Mouse (Mus musculus) neural tube, embryonic 10.5 days (tissue): Measurements from ENCODE around the gene Gas8.
"Not testable (repeated sequence)": the region's sequence is repeated elsewhere in the genome, so short reads cannot be mapped to it uniquely, and the experiment has no call there.

Experiments
- DNase-seq: peaks from one replicate; pipeline ENCODE4 v3.0.0-alpha.2; 2017; ENCODE audit warnings: low spot score; ENCODE audit errors: extremely low spot score

The Gas8 gene

DNA sequence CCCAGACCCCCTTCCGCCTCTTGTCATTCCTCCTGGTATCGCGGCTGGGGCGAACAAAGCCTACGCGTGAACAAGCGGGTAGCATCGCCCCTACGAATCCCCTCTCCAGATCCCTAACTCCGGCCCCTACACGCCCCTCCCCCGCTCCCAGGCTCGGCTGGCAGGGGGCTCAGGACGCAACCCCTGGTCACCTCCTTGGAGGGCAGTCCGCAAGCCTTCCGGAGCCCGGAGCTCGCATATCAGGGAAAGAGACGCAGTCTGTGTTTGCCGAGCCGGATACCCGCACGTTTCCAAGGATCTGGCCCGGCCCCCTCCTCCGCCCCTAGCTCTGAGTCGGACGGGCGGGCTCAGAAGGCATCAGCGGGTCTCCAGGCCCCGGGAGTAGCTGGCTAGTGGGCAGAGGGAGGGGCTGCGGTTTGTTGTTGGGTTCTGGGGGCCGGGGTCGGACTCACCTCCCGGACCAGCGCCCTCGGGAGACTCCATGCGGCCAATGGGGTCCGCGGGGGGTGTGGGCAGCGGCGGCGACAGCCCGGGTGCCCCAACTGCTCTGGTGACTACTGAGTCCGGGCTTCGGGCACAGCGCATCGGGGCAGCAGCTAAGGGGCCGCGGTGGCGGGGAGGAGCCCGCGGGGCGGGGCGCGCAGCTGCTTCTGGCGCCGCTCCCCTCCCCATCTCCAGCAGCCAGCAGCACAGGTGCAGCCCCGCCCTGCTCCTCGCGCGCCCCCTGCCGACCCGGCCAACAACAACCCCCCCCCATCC is 3.7 kb upstream of the Gas8 start, which contains the start of gene Dbndd1:
Gene Dbndd1, minus strand, starts transcription at position 683 of the 759 bp plus-strand sequence.
- peak; percentile 85 for DNase-seq

DNA sequence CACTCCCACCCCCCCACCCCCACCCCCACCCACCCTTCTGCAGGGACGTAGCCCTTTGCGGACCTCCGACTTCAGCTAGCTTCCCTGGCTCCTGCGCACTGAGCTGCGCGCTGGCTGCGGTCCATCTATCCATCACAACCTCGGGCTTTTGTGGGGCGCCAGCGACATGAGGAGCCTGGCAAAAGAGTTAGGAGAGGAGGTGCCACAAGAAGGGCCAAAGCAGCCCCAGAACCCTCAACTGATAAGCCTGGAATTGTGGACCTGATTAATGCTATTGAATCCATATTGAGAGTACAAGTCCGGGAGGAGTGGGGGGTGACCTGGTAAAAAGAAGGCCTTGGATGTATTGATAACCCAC is 3.1 kb upstream of the Gas8 start:
- DNase-seq, result no peak

DNA sequence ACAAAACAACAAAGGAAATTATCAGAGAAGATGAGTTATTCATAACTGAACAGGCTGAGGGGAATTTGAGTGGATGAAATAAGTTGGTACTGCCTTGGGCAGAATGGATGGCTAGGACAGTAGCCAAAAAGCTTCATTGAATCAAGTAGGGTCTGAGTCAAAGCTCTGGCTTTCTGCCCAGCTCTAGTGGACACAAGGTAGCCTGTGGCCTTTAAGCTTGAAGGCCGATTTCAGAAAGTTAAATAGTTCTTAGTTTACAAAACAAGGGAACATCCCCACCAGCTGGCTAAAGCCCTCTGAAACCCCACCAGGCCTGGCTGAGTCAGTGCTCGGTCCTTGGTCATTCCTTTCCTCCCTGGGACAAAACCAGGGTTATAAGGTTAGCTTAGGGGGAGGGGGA is 2.0 kb upstream of the Gas8 start:
- DNase-seq, result no peak

DNA sequence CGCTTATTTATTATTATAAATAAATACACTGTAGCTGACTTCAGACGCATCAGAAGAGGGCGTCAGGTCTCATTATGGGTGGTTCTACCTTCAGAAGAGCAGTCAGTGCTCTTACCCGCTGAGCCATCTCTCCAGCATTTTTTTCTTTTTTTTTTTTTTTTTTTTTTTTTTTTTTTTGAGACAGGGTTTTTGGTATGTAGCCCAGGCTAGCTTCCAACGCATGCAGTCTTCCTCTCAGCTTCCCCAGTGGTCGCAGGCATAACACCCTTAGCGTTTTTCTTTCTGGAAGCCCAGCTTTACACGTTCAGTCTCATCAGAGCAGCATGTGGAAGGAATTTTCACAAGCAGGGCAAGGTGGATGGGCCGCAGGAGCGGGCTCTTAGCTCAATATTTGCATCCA is 462 bp upstream of the Gas8 start:
- DNase-seq, result no peak

DNA sequence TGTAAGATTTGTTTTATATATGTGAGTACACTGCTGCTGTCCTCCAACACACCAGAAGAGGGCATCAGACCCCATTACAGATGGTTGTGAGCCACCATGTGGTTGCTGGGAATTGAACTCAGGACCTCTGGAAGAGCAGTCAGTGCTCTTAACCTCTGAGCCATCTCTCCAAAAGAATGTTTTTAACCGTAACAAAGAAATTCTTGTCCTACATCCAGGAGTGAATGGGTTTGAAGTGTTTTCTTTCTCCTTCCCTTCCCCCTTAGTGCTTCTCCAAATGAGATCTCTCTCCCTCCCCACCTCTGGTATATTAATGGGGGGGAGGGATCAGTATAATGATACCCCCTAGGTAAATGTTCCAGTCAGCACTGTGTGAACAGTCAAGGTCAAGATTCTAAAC is 1.4 kb downstream of the Gas8 start:
- DNase-seq, result not testable (repeated sequence)

DNA sequence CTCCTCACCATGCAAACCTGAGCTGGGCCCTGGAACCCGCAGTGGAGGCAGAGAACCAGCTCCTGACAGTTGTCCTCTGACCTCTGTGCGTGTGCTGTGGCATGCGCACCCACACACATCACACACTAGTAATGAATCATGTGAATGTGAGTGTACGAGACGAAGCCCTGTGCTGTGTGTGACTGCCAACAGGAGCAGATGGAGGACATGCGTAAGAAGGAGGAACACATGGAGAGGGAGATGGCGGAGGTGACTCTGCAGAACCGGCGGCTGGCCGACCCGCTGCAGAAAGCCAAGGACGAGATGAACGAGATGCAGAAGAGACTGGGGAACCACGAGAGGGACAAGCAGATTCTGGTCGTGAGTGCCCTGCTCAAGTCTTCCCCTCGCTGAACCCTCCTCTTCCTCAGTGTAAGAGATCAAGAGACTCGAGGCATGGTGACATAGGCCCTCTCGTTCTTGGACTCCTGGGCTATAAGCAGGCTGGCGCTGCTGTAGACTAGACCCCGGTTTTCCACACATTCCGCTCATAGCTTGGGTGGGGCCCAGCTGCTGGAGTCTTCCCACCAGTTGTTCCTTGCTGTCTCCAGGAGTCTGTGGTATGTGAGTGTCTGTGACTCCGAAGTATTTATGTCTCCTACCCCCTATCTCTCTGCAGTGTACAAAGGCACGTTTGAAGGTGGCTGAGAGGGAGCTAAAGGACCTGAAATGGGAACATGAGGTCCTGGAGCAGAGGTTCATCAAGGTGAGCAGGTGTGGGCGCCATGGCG is 9.3 kb downstream of the Gas8 start:
- no peak for DNase-seq

DNA sequence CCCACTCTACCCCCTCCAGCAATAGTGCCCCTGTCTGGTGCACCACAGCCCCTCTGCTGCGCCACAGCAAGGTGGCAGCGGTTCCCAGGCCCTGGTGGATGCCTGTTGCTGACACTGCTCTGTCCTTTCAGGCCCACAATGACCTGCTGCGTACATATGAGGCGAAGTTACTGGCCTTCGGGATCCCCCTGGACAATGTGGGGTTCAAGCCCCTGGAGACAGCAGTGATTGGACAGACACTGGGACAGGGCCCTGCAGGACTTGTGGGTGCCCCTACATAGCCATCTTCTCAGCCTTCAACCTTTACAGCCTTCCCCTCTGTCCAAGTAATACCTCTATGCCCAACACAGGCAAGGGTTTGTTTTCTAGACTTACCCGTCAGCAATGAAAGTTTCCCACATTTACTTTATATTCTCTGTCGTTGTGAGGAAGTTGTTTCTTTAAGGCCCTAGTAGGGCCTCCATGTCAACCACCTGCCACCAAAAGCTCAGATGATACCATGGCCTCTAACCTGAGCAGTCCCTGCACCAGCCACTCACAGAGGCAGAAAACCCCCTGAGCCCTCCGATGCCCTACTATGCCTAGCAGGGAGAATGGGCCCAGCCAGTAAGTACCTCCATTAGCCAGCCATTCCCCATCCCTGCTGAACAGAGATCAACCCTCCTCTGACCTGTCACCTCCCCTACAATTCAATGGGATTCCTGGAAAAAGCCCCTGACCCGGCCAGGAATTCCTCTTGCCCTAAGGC is 17.8 kb downstream of the Gas8 start:
- DNase-seq, result no peak

DNA sequence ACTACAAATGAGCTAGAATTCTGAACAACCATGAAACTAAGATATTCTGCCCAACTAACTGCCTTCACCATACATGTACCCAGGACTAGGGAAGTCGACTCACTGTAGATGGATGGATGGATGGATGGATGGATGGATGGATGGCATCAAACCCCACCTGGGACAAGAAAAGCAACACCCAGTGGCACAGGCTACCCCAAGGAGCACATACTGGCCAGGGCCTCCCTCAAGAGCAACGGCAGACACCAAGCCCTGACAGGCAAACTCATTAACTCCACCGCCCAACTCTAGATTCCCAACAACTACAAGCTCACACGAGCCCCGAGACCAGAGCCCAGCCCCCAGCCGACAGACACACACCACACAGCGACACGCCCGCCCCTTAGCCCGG is 18.4 kb downstream of the Gas8 start:
- DNase-seq, result peak; percentile 17

DNA sequence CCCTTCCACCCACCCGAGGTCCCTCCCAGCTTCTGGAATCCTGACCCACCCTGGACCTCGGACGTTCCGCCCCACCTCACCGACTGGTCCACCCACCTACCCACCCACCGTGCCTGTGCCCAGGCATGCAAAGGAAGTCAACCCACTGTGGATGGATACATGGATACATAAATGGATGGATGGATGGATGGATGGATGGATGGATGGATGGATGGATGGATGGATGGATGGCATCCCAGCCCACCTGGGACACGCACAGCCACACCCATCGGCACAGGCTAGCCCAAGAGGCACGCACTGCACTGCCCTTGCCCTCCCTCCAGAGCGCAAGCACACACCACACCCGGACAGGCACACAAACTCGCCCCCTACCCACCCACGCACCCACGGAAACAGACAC is 19.0 kb downstream of the Gas8 start:
- DNase-seq, result not testable (repeated sequence)

DNA sequence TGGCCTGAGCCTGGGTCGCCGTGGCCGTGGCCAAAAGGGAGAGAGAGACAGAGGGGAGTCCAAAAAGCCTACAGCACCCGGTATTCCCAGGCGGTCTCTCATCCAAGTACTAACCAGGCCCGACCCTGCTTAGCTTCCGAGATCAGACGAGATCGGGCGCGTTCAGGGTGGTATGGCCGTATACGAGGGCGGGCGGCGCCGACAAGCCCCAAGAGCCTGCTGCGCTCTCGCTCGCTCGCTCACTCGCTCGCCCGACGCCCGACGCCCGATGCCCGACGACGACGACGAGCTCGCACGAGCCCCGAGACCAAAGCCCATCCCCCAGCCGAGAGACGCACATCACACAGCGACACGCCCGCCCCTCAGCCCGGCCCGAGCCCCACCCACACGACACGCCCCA is 45.6 kb downstream of the Gas8 start:
- DNase-seq, result not testable (repeated sequence)

DNA sequence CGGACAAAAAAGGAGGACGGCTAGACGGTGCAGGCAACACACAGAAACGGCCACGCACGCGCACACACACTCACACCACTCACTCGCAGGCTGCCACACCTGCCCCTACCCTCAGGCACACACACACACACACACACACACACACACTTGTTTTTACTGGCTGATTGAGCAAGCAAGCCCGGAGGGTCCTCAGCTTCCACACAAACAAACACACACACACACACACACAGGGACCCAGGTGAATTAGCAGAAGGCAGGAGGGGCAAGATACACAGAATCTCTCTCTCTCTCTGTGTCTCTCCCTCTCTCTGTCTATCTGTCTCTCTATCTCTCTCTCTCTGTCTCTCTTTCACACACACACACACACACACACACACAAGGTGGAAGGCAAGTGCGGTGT is 56.8 kb downstream of the Gas8 start:
- DNase-seq, result not testable (repeated sequence)
